Mouse (Mus musculus) testis, adult 2 months (tissue): ENCODE measurements around the gene Ctla4. TPM values are rescaled to one million over a fixed set of nuclear protein-coding genes. Genes with fewer than 3 reads are reported as not detected.

ENCODE experiments used
- H3K27ac ChIP-seq: fragments of 200-500 bp; 2 replicates; pipeline ENCODE4 v1.5.1; 2012; ENCODE audit warnings: low read depth, low read length; ENCODE audit not compliant: control insufficient read depth, insufficient read depth
- H3K27me3 ChIP-seq: fragments of 200-500 bp; 2 replicates; pipeline ENCODE4 v1.6.1; 2012; ENCODE audit warnings: mild to moderate bottlenecking, low read length, moderate library complexity; ENCODE audit not compliant: control insufficient read depth, insufficient read depth
- H3K36me3 ChIP-seq: fragments of 200-500 bp; 2 replicates; pipeline ENCODE4 v1.6.1; 2012; ENCODE audit warnings: mild to moderate bottlenecking, low read length; ENCODE audit not compliant: control insufficient read depth, insufficient read depth
- H3K4me1 ChIP-seq: fragments of 200-500 bp; 2 replicates; pipeline ENCODE4 v1.6.1; 2012; ENCODE audit warnings: low read length; ENCODE audit not compliant: control insufficient read depth, insufficient read depth
- H3K4me3 ChIP-seq: fragments of 200-500 bp; 2 replicates; pipeline ENCODE4 v1.5.1; 2012; ENCODE audit warnings: low read depth, mild to moderate bottlenecking, low read length, moderate library complexity, mixed read lengths; ENCODE audit not compliant: control insufficient read depth
- CTCF ChIP-seq: fragments of 200-500 bp; IDR thresholded peaks from 2 replicates; pipeline ENCODE4 v1.5.1; 2012; ENCODE audit warnings: low read depth, mild to moderate bottlenecking, inconsistent platforms, low read length, moderate library complexity; ENCODE audit not compliant: control insufficient read depth, insufficient read depth, insufficient replicate concordance
- POLR2A ChIP-seq: fragments of 200-500 bp; IDR thresholded peaks from 2 replicates; pipeline ENCODE4 v1.6.1; 2012; ENCODE audit warnings: low read depth, mild to moderate bottlenecking, inconsistent platforms, low read length, moderate library complexity; ENCODE audit not compliant: control insufficient read depth
- polyA plus RNA-seq: library from polyadenylated mRNA; depleted of rRNA; stranded (reverse); fragments of >200 nt; gene quantifications from 2 replicates; pipeline ENCODE4 v1.2.3, GENCODE M21; 2012

Gene Ctla4
- polyA plus RNA-seq, 1 experiment = not detected

GRCm38 (mm10) chr1:60898933-60899210 lies 12.1 kb downstream of the Ctla4 start:
- Histone ChIP-seq H3K36me3 (no peaks in the 10 kb centered on the region), H3K27ac (no peak overlapping the region), H3K4me3 (no peak overlapping the region), H3K4me1 (no peaks in the 10 kb centered on the region), H3K27me3 (no peaks in the 10 kb centered on the region)
- TF ChIP-seq POLR2A (no peak), CTCF (no peak)

GRCm38 (mm10) chr1:60899244-60899643 lies 12.4 kb downstream of the Ctla4 start:
- Histone ChIP-seq H3K27me3 (no peaks in the 10 kb centered on the region), H3K27ac (no peak overlapping the region), H3K4me3 (no peak overlapping the region), H3K4me1 (no peaks in the 10 kb centered on the region), H3K36me3 (no peaks in the 10 kb centered on the region)
- no peak for TF ChIP-seq POLR2A
- no peak for TF ChIP-seq CTCF

GRCm38 (mm10) chr1:60902547-60902946 lies 15.7 kb downstream of the Ctla4 start:
- Histone ChIP-seq H3K4me1 (no peaks in the 10 kb centered on the region), H3K36me3 (no peaks in the 10 kb centered on the region), H3K27me3 (no peaks in the 10 kb centered on the region), H3K27ac (no peak overlapping the region), H3K4me3 (no peak overlapping the region)
- TF ChIP-seq POLR2A (no peak), CTCF (no peak)

GRCm38 (mm10) chr1:60903126-60903525 lies 16.3 kb downstream of the Ctla4 start:
- TF ChIP-seq POLR2A = no peak
- TF ChIP-seq CTCF = no peak
- H3K36me3 ChIP-seq = no peaks in the 10 kb centered on the region
- no peak overlapping the region for H3K27ac ChIP-seq
- H3K4me3 ChIP-seq = no peak overlapping the region
- no peaks in the 10 kb centered on the region for H3K4me1 ChIP-seq
- no peaks in the 10 kb centered on the region for H3K27me3 ChIP-seq

GRCm38 (mm10) chr1:60904456-60904978 lies 17.7 kb downstream of the Ctla4 start:
- Histone ChIP-seq H3K4me1 (no peaks in the 10 kb centered on the region), H3K36me3 (no peaks in the 10 kb centered on the region), H3K4me3 (no peak overlapping the region), H3K27me3 (no peaks in the 10 kb centered on the region), H3K27ac (no peak overlapping the region)
- TF ChIP-seq CTCF (no peak), POLR2A (no peak)

- H3K27me3 ChIP-seq = no peaks in the 10 kb centered on the region
- no peak overlapping the region for H3K4me3 ChIP-seq
- H3K36me3 ChIP-seq = no peaks in the 10 kb centered on the region
- H3K4me1 ChIP-seq = no peaks in the 10 kb centered on the region
- TF ChIP-seq CTCF (no peak), POLR2A (no peak)
- no peak overlapping the region for H3K27ac ChIP-seq
Measured at GRCm38 (mm10) chr1:60907466-60907865, 20.7 kb downstream of the Ctla4 start.

GRCm38 (mm10) chr1:60908751-60909161 lies 22.0 kb downstream of the Ctla4 start:
- Histone ChIP-seq H3K27ac (no peak overlapping the region), H3K36me3 (no peaks in the 10 kb centered on the region), H3K4me3 (no peak overlapping the region), H3K27me3 (no peaks in the 10 kb centered on the region), H3K4me1 (no peaks in the 10 kb centered on the region)
- TF ChIP-seq POLR2A (no peak), CTCF (no peak)

GRCm38 (mm10) chr1:60909746-60910145 lies 22.9 kb downstream of the Ctla4 start:
- H3K4me3 ChIP-seq = no peak overlapping the region

More at GRCm38 (mm10) chr1:60909746-60910145, 22.9 kb downstream of the Ctla4 start:
- no peaks in the 10 kb centered on the region for H3K4me1 ChIP-seq
- no peaks in the 10 kb centered on the region for H3K27me3 ChIP-seq
- no peak overlapping the region for H3K27ac ChIP-seq
- H3K36me3 ChIP-seq = no peaks in the 10 kb centered on the region
- TF ChIP-seq POLR2A = no peak
- TF ChIP-seq CTCF = no peak
